Mouse (Mus musculus) ES-E14 (cell line): Measurements from ENCODE around the gene Nup210l.

Experiments used
- CHD2 ChIP-seq: IDR thresholded peaks from 2 replicates; pipeline ENCODE4 v1.6.1; 2014; ENCODE audit warnings: mild to moderate bottlenecking, low read depth, low read length, inconsistent platforms
- HCFC1 ChIP-seq: IDR thresholded peaks from 2 replicates; pipeline ENCODE4 v1.6.1; 2012; ENCODE audit warnings: low read length, inconsistent platforms, borderline replicate concordance; ENCODE audit not compliant: insufficient read depth
- MAFK ChIP-seq: IDR thresholded peaks from 2 replicates; pipeline ENCODE4 v1.6.1; 2014; ENCODE audit warnings: mild to moderate bottlenecking, low read depth, low read length, inconsistent platforms; ENCODE audit not compliant: insufficient read depth
- ZC3H11A ChIP-seq: IDR thresholded peaks from 2 replicates; pipeline ENCODE4 v1.6.1; 2012; ENCODE audit warnings: low read depth, mild to moderate bottlenecking, inconsistent platforms, low read length, borderline replicate concordance
- ZNF384 ChIP-seq: IDR thresholded peaks from 2 replicates; pipeline ENCODE4 v1.6.1; 2012; ENCODE audit warnings: low read depth, low read length, inconsistent platforms

- TF ChIP-seq ZC3H11A (no peak), HCFC1 (no peak), CHD2 (no peak), ZNF384 (no peak), MAFK (no peak)
Measured at GRCm38 (mm10) chr3:90247960-90248745, 144.2 kb downstream of the Nup210l start, which contains the start of gene Slc39a1.
